Mouse (Mus musculus): ENCODE measurements around the gene Txnrd3.

The Txnrd3 gene

DNA sequence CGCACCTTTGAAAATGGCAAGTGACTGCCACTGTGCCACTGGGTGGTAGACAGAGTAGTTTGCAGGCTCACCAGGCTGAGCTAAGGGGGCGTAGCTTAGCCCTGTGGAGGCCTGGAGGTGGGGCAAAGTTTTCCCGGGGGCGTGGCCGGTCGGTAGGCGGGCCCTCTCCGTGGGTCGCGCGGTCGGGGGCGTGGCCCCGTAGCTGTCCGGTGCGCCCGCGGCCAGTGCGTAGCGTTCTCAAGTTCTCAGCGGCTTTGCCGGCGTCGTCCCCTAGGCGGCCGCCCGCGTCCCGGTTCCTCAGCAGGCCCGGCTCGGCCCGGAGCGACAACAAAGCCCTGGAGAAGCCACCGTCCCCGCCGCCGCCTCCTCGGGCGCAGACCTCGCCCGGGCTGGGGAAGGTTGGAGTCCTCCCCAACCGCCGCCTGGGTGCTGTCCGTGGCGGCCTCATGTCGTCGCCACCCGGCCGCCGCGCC lies at the start of gene Txnrd3:
Gene Txnrd3, plus strand, starts transcription at position 191 of the 473 bp plus-strand sequence.
- peak; percentile 81 for DNase-seq

DNA sequence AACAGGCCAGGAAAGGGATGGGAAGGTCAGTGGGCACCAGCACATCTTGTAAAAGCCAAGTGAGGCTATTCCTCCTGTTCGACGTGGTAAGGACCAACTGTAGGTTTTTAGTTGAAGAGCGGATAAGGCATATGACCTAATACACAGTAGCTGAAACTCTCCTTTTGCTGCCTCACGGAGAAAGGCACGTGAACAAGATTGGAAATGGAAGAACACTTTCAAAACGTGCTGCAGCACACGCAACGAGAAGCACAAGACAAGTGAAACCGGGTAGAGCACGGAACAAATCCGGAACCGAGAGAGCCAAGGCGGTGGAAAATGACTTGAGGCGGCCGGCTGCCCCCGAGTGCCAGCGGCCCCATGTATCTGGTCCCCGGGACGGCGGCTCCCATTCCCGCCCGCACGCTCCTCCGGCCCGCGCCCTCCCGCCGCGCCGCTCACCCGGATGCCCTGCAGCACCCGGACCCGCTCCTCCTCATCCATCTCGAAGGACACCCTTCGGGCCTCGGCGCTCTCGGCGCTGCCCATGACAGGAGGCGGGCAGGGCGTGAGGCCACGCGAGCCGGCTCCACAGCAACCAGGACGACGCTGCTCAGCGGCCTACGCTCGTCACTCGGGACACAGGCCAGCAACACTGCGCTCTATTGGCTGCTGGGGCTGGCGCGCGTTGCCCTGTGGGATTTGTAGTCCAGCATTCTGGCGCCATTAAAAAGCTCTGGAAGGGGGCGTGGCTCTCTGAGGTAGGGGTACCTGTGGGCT lies 48.6 kb upstream of the Txnrd3 start, which contains the start of gene Chchd6:
Gene Chchd6, minus strand, starts transcription at position 635 of the 759 bp plus-strand sequence.
- peak; percentile 97 for DNase-seq

DNA sequence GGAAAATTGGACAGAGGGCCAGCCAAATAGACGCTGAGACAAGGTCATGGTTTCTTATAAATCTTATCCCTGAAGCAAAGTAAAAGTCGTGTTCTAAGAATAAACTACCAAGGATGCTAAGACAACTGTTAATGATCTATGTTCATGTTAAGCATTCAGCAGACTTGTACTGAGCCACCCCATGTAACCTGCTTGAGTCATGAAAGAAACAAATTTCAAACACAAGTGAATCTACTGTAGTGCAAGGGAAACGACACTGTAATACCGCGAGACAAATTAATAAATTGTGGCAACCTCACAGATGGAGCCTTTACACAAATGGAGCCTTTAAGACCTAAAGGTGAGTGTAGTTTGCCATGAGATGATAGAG lies 48.0 kb upstream of the Txnrd3 start:
- DNase-seq: no peak

DNA sequence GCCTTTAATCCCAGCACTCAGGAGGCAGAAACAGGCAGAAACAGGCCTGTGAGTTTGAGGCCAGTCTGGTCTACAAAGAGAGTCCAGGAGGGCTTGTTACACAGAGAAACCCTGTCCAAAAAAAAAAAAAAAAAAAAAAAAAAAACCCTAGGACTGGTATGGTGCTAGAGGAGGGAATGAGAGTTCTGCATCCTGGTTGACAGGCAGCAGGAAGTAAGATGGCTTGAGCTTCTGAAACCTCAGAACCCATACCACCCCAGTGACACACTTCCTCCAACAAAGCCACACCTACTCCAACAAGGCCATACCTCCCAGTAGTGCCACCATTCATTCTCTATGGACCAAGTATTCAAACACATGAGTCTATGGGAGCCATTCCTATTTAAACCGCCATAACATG lies 47.3 kb upstream of the Txnrd3 start:
- DNase-seq: no peak

DNA sequence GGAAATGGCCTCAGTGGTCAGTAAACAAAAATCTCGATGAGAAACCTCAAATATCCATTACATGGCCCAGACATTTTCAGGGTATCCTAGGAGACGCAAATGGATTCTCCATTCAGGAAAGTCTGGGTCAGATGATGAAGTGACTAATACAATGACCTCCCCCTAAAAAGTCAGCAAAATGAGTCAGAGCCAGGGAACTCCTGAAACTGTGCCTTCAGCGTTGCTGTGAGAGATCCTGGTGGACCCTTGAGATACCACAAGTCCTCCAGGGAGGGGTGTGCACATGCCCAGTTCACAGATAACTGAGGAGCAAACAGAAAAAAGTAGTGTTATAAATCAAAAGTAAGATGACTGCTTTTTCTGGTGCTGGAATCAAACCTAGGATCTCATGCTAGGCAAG lies 37.7 kb upstream of the Txnrd3 start:
- DNase-seq: no peak

DNA sequence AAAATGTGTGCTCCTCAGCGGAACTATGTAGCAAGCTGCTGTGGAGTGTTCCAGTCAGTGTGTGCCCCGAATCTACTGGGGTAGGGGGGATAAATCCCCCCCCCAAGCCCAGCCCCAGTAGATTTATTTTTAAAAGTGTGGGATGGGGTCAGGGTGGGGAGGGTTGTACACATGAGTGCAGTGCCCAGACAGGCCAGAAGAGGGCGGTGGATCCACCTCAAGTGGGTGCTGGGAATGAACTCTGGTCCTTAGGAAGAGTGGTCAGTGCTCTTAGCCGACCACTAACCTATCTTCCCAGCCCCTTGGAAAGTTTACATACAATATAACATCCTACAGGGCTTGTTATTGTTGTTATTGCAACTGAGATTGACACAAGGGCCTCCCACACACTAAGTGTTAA lies 35.8 kb upstream of the Txnrd3 start:
- DNase-seq: no peak

DNA sequence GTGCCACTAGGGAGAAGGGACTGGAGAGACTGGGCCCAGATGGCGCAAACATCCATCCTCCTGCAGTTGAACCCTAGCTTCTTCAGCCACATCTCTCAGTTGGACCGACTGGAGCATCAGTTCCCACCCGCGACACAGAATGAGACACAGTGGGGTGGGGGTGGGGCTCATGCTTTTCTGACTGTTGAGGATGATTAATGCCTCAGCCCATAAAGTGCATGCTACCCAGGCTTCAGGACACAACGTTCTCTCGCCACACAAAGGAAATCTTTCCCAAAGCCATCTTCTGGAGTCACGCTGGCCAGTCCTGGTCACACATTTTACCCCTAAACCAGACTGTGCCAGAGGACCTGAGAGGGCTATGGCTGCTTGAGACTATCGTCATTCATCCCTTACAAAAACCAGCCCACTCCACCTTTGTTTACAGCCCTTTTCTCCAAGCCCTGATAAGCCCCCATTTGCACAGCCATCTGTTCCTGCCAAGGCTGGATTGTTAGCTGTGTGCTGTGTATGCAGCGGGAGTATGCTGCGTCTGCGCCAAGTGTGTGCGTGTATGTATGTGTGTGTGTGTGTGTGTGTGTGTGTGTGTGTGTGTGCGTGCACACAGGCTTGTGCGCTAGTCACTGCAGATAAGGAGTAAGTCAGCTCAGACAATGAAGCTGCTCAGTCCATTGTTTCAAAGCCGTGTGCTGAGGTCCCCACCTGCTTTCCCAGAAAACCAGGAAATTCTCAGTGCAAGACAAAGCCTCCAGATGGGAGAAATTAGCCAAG lies 30.3 kb upstream of the Txnrd3 start:
- DNase-seq: peak; percentile 75

DNA sequence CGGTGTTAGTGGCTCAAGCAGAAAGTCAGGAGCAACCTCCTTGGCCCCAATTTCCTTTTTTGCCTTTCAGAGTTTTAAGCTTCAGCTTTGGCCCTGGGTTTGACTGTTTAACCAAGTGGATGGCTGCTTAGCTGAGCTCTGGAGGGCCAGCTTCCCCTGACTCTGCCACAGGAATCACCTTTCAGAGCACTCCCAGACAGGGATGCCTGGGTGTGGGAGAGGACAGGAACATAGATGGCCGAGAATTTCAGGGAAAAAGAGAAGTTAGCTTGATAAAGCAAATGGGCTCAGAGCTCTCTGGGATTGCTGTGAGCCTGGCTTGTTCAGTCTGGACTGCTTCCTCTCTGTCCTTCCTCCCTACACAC lies 29.7 kb upstream of the Txnrd3 start:
- no peak for DNase-seq

DNA sequence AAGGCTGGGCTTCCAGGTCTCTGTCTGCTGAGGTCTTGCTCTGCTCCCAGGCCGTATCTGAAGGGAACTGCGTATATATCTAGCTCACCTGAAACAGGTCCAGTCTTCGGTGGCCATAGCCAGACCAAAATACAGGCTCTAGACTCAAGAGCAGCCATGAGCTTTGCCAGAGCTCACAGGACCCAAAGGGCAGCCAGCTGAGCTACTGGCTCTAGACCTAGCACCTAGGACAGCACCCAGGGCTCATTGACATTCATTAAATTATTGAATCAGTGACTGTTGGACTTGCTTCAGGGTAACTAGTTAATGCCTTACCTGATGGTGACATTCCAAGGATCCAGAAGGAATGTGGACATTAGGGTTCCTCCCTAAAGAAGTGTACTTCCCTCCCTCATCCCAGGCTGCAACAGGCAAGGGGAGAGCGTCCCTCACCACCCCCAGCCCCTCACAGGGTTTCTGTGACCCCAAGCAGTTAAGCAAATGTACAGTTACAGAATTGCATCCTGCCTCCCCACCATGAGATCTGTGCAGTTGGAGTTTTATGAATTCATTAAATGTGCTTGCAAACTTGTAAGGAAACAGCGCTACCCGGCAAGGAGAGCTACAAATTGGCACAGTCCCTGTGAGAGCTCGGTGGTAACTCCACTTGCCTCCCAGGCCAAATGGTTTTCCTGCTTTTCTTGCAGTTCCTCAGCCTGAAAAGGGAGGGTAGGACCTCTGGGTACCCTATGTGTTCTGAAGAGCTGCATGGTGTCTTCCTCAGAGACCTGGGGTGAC lies 29.0 kb upstream of the Txnrd3 start:
- DNase-seq: no peak

DNA sequence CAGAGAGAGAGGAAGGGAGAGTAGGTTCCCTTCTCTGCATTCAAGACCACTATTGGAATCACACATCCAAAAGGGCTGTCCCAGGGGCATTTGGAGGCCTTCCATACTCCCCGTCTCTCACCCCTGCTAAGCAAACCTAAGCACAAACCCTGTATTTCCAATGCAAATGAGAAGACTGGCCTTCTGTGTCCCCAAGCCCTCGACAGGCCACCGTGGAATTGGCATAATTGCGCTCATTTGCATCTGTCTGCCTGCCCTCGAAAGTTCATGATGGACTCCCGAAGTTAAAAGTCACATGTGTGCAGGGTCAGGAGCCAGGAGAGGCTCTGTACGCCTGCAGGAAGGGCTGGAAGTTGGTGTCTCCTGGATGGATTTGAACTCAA lies 28.4 kb upstream of the Txnrd3 start:
- DNase-seq: no peak

DNA sequence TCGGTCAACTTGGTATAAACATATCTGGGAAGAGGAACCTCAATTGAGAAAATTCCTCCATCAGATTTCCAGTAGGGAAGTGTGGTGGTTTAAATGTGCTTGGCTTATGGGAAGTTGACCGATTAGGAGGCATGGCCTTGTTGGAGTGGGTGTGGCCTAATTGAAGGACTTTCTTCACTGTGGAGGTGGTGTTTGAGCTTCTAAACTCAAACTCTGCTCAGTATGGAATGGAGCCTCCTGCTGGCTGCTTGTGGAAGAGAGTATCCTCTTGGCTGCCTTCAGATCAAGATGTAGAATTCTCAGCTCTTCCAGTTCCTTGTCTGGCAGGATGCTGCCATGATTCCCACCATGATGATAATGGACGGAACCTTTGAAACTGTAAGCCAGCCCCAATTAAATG lies 21.1 kb upstream of the Txnrd3 start:
- no peak for DNase-seq

DNA sequence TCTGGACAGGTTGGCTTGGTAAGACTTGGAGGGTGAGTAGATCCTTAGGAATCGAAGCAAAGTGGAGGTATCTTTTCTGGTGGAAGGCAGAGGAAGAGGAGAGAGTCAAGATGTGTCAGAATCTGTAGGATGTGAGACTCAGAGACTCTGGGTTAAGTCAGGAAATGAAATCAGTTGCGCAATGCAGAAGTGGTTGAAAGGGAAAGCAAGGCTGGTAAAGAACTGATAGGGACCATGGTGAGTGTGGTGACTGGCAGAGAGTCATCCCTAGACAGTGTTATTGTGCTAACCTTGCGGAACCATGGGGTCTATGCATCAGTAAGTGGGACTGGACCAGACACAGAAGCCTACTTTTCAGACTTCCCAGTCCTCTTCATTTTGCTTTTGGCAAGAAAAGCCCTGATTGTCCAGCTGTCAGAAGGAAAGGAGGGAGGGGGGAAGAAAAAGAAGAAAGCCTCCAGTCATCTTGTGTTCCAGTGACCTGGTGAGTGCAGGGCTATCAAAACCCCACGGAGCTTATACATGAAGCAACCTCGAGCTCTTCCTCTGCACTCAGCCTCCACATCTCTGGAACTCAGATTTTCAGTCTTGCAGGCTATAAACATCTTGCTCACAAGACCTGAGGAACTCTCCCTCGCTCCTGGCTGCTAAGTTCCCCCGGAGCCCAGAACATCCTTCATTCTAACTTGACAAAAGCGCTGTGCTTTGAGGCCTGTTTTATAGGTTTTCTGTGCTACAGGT lies 15.6 kb upstream of the Txnrd3 start:
- no peak for DNase-seq

DNA sequence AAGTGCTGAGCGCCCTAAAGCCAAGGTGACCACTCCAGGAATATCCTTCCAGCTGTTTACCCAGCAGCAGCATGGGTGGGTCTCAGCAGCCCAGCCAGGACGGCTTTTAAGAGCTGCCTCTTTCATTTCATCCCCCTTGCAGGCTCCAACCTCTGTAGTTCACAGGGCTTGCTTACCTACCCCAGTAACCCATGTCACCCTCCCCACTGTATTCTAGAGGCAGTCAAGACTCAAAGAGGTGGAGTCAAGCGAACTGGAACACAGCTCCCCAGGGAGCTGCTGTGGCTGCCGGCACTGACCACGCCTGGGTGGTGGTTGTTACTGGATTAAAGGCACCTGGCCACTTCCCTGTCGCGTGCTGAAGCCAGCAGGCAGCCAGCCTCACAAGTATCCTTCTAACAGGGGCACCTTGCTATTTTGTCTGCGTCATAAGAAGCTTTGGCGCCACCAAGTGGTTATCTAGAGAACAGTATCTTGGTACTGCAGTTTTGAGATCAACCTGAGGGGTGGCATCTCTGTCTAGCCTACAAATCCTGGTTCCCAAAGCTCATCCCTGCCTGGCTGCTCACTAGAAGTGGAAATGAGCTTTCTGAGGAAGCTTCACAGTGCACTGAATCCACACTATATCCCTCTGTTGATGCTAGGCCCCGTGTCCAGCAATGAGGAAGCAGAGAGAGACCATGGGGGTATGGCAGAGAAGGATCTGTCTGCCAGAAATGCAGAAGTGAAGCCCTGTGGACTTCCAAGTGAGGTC lies 11.8 kb upstream of the Txnrd3 start:
- DNase-seq: peak; percentile 82

DNA sequence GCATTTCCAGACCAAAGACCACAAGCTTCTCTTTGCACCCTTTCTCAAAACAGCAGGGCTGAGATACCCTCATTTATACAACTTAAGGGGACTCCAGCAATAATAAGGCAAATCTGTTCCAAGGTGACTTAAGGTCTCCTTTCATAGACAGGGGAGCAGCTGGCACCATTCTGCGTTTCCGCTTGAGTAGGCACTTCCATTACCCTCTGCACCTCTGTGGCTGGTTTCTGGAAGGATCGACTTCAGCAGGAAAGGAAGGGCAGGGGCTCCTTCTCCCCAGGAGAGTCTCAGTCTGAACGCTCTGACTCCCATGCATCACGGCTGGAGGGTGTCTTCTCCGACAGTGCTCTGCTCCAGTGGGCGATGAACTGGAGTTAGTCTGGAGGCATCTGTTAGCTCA lies 10.7 kb upstream of the Txnrd3 start:
- DNase-seq: no peak

DNA sequence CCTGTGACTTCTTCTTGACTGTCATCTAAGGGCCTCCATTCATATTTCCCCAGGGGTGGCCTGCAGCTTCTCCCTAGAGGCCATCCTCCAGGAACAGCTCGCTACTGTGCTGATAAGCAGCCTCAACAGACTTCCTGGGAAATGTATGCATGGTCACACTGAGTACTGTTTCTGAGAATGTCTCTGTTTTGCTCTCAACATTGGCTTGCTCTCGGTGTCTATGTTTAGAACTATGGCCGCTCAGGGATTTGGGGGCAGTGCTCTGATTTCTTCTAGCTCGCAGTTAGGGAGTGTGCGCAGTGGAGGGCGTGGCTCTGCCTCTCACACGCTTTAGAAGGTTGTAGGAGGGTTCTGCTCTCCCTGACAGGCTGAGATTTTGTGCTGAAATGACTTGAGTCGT lies 9.4 kb upstream of the Txnrd3 start:
- DNase-seq: no peak

DNA sequence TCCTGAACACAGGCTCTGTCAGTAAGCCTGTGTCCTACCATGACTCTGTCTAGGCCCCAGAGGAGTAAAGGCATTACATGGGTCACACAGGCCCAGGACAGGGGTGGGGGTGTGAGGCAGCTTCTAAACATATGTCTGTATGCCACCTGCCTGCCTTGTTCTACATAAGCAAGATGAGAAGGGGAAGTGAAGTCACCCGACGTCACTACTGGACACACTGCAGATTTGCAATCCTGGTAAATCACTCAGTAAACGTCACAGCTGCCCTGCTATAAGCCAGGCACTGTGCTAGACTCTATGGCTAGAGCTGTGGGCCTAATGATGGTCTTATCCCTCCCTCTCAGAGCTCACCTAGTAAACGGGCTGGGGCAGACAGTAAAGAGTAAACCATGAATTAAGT lies 5.8 kb upstream of the Txnrd3 start:
- no peak for DNase-seq

DNA sequence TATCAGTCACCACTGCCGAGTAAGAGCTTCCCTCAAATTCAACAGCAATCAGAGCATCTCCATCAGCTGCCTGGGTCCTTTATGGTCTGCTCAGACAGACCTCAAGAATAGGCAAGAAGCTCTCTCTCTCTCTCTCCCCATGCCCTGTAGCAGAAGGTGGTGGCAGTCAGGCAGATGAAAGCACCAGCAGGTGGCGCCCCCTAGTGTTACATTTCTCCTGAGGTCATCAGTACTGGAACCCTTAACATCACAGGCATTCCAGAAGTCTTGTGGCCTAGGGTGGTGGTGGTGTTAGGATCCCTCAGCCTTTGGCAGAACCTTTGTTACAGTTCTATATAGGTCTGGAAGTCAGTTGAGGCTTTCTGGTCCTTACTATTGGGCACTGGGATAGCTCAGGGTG lies 4.8 kb upstream of the Txnrd3 start:
- peak; percentile 47 for DNase-seq

DNA sequence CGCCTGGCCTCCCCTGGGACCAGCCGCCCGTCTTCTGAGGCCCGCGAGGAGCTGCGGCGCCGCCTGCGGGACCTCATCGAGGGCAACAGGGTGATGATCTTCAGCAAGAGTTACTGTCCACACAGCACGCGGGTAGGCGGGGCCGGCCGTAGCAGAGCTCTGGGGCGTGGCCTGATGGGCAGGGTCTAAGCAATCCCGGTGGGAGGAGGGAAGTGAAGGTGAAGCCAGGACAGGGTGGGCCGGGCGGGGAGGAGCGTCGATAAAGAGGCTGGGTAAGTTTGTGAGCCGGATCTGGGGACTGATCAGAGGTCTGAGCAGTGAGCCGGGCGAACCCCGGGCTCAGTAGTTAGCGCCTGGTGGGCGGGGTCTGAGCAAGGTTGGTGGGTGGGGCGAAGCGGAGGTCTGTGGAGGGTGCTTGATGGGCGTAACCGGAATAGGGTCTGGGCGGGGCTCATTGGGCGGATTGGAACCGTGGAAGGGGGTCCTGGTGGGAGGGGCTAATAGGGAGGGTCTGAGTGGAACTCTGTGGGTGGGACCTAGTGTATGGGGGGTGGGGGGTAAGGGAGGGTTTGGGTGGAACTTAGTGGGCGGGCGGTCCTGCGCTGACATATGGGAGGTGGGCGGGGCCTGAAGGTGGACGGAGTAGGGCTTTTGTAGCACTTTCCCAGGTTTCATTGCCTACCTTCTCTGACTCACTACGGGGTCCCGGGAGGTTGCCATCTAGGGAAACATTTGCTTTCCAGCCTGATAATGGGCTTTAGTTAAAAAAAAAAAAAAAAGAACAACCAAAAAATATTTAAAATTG lies 685 bp downstream of the Txnrd3 start:
- peak; percentile 74 for DNase-seq

DNA sequence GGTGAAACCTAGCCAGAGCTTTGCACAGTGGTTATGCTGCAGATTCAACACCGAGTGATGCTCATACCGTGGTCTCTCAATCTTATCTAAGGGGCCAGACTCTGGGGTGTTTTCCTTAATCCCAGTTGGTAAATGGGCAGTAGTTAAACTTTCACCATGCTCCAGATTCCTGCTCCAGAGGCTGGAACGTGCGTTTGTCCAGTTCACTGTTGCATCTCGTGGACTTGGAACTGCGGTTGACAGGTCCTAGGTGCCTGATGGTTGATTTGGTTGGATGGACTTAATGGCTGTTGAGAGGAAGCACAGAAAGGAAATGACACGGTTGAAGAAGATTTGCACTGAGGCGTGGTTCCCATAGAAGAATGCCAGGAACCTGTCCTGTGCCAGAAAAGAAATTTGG lies 6.1 kb downstream of the Txnrd3 start:
- DNase-seq: no peak

DNA sequence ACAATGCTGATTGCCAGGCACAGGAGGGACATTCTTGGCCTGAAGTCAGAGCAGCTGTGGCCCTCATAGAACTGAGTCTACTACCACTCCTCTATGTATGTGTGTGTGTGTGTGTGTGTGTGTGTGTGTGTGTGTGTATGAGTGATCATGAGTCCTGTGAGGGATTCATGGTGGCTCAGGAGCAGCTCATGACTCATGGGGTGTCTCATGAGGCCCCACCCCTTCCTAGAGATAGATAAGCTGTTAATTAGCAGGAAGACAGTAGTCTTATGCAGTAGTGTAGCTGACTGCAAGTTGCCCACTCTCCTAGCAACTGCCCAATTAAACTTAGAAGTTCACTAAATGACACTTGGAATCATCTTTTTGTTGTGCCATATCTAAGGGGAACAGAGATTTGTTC lies 8.0 kb downstream of the Txnrd3 start:
- no peak for DNase-seq

DNA sequence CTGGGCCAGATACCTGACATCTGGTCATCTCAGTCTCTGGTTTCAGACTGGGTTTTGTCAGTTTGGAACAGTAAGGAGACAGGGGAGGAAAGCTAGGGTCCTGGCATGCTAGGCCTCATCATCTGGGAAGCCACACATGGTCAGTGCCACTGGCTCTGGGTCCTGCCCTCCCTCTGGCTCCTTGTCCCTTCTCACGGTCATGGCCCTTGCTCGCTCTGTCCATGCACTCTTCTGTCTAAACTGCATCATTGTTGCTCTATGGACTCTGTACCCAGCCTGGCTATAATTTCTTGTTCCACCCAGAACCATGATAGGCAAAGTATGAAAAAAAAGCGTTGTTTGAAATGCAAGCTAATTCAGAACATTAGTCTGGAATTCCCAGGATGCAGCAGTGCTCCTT lies 11.2 kb downstream of the Txnrd3 start:
- DNase-seq: no peak
